Mouse (Mus musculus) right cerebral cortex, postnatal 14 days (tissue): ENCODE results near the gene Pold1.

Experiments used
- DNase-seq: peaks from one replicate; pipeline ENCODE4 v3.0.0; 2022

Gene Pold1

GRCm38 (mm10) chr7:44548497-44549087 lies at the start of gene Pold1:
Gene Pold1 (minus strand): TSS chr7:44548849.
- peak; percentile 99 for DNase-seq

GRCm38 (mm10) chr7:44598336-44598735 lies 49.7 kb upstream of the Pold1 start:
- DNase-seq = no peak

GRCm38 (mm10) chr7:44597666-44598065 lies 49.0 kb upstream of the Pold1 start:
- DNase-seq = no peak

- DNase-seq = no peak
Measured at GRCm38 (mm10) chr7:44596996-44597538, 48.4 kb upstream of the Pold1 start.

- no peak for DNase-seq
Measured at GRCm38 (mm10) chr7:44596051-44596450, 47.4 kb upstream of the Pold1 start.

- DNase-seq = no peak
Measured at GRCm38 (mm10) chr7:44595131-44595561, 46.5 kb upstream of the Pold1 start.

GRCm38 (mm10) chr7:44594291-44594690 lies 45.6 kb upstream of the Pold1 start:
- no peak for DNase-seq

GRCm38 (mm10) chr7:44593775-44594174 lies 45.1 kb upstream of the Pold1 start:
- peak; percentile 90 for DNase-seq

- DNase-seq = no peak
Measured at GRCm38 (mm10) chr7:44593051-44593450, 44.4 kb upstream of the Pold1 start.

- no peak for DNase-seq
Measured at GRCm38 (mm10) chr7:44591348-44592116, 42.9 kb upstream of the Pold1 start.

- peak; percentile 91 for DNase-seq
Measured at GRCm38 (mm10) chr7:44590402-44591347, 42.0 kb upstream of the Pold1 start, which contains the start of gene Kcnc3. Gene Kcnc3 (plus strand): TSS chr7:44590664.

GRCm38 (mm10) chr7:44589946-44590345 lies 41.3 kb upstream of the Pold1 start:
- no peak for DNase-seq

- DNase-seq = peak; percentile 73
Measured at GRCm38 (mm10) chr7:44589149-44589548, 40.5 kb upstream of the Pold1 start.

- DNase-seq = no peak
Measured at GRCm38 (mm10) chr7:44588338-44588737, 39.7 kb upstream of the Pold1 start.

- DNase-seq = no peak
Measured at GRCm38 (mm10) chr7:44587676-44588075, 39.0 kb upstream of the Pold1 start.

- peak; percentile 81 for DNase-seq
Measured at GRCm38 (mm10) chr7:44586930-44587329, 38.3 kb upstream of the Pold1 start.

- DNase-seq = peak; percentile 69
Measured at GRCm38 (mm10) chr7:44586518-44586917, 37.9 kb upstream of the Pold1 start.

- DNase-seq = no peak
Measured at GRCm38 (mm10) chr7:44585606-44586005, 37.0 kb upstream of the Pold1 start.

GRCm38 (mm10) chr7:44584921-44585320 lies 36.3 kb upstream of the Pold1 start:
- no peak for DNase-seq

GRCm38 (mm10) chr7:44584265-44584804 lies 35.7 kb upstream of the Pold1 start:
- DNase-seq = no peak

- DNase-seq = no peak
Measured at GRCm38 (mm10) chr7:44583146-44583545, 34.5 kb upstream of the Pold1 start.

GRCm38 (mm10) chr7:44582709-44583108 lies 34.1 kb upstream of the Pold1 start:
- no peak for DNase-seq

GRCm38 (mm10) chr7:44581637-44582036 lies 33.0 kb upstream of the Pold1 start:
- DNase-seq = no peak
